Comparison of ENCODE assay signal across 8 mouse cellular contexts in genomic region chr5:92506733-92507132, GRCm38 (mm10). TPM values are rescaled to one million over a fixed set of nuclear protein-coding genes. Genes with fewer than 3 reads are reported as not detected.
DNase-seq lines count a peak whose midpoint lies in the region; ATAC-seq lines count a peak whose summit lies in the region.

Scarb2 (minus strand) TSS chr5:92506833.

- peak within 1 kb of the TSS; percentile 22; the same call in 1 of the 2 replicates for H3K9ac ChIP-seq in kidney, embryonic 15.5 days
- H3K9ac ChIP-seq in midbrain, embryonic 14.5 days (replicated peaks; ENCODE audit: low read length), result peak within 1 kb of the TSS; percentile 97

- no peak for DNase-seq in kidney, postnatal 25 days
- DNase-seq in adrenal gland, postnatal 36 days, result no peak
- no peak for DNase-seq in gonadal fat pad, adult 2 months (ENCODE audit: low read depth)
- no peak for DNase-seq in layer of hippocampus, postnatal 14 days (ENCODE audit: low spot score in 2 of 2)
- no peak for DNase-seq in midbrain, embryonic 14.5 days
- DNase-seq in ovary, postnatal 36 days (ENCODE audit: low spot score), result no peak
- DNase-seq in kidney, adult 11 months, result no peak

- peak within 1 kb of the TSS; percentile 84 for H3K4me2 ChIP-seq in kidney, embryonic 15.5 days
- peak within 1 kb of the TSS; percentile 69 for H3K4me2 ChIP-seq in midbrain, embryonic 14.5 days (ENCODE audit: low read length)

- H3K36me3 ChIP-seq in kidney, embryonic 15.5 days, result no peaks in the 10 kb centered on the region
- no peaks in the 10 kb centered on the region for H3K36me3 ChIP-seq in midbrain, embryonic 14.5 days (ENCODE audit: control insufficient read depth, insufficient read depth, low read length)

- H3K4me1 ChIP-seq in kidney, embryonic 15.5 days, result peaks cover 25% of the 10 kb centered on the region
- H3K4me1 ChIP-seq in midbrain, embryonic 14.5 days (ENCODE audit: control insufficient read depth, insufficient read depth, low read length), result peaks cover 17% of the 10 kb centered on the region

- H3K9me3 ChIP-seq in kidney, embryonic 15.5 days (replicated peaks), result no peaks in the 10 kb centered on the region
- no peaks in the 10 kb centered on the region for H3K9me3 ChIP-seq in midbrain, embryonic 14.5 days (ENCODE audit: control insufficient read depth, low read length)

- peak within 1 kb of the TSS; percentile 96 for H3K27ac ChIP-seq in kidney, embryonic 15.5 days
- H3K27ac ChIP-seq in midbrain, embryonic 14.5 days (replicated peaks; ENCODE audit: low read depth, low read length), result peak within 1 kb of the TSS; percentile 99

- no peaks in the 10 kb centered on the region for H3K27me3 ChIP-seq in kidney, embryonic 15.5 days
- H3K27me3 ChIP-seq in midbrain, embryonic 14.5 days (ENCODE audit: control insufficient read depth, insufficient read depth, low read length), result no peaks in the 10 kb centered on the region

- H3K4me3 ChIP-seq in kidney, embryonic 15.5 days (replicated peaks), result peak within 1 kb of the TSS; percentile 97
- peak within 1 kb of the TSS; percentile 89 for H3K4me3 ChIP-seq in midbrain, embryonic 14.5 days (replicated peaks; ENCODE audit: low read depth, low read length)

- ATAC-seq in kidney, embryonic 15.5 days (replicated peaks; ENCODE audit: low FRiP score), result no peak
- no peak for ATAC-seq in midbrain, embryonic 14.5 days (ENCODE audit: low FRiP score, low TSS enrichment)

RNA-seq across cellular contexts. Expression of gene Scarb2, which starts in this region (rescaled TPM):
- polyA plus RNA-seq in kidney, embryonic 15.5 days (2015; fragmentation: Nextera tagmentation; extraction: Ambion mirVana), result 9.1 and 9.7 TPM in 2 replicates
- 10 to 100 TPM; 50.4 to 74.4 TPM for total RNA-seq in adrenal gland, postnatal 36 days (2021)
- polyA plus RNA-seq in gonadal fat pad, adult 2 months (2012; rRNA removed), result 26.6 and 33.0 TPM in 2 replicates
- total RNA-seq in layer of hippocampus, postnatal 14 days (2021), result 10 to 100 TPM; 88.0 to 93.8 TPM
- polyA plus RNA-seq in midbrain, embryonic 14.5 days (2014; fragmentation: Nextera tagmentation; extraction: Ambion mirVana), result 21.0 and 28.2 TPM in 2 replicates
